Mouse (Mus musculus) small intestine, adult 10 weeks (tissue): Measurements from ENCODE around the gene Gm7298. TPM values are rescaled to one million over a fixed set of nuclear protein-coding genes. Genes with fewer than 3 reads are reported as not detected.

Experiments used
- polyA plus RNA-seq: library from polyadenylated mRNA; stranded (reverse); fragments of 350-450 nt; fragmentation: Illumina TruSeq; extraction: RNeasy Lipid Tissue Mini Kit (QIAGEN cat#74804); gene quantifications from one replicate; pipeline ENCODE4 v1.2.3, GENCODE M21; 2014; ENCODE audit warnings: low replicate concordance

Gm7298 gene
- not detected for polyA plus RNA-seq

GRCm38 (mm10) chr6:121732632-121733031 is at the start of gene Gm7298:
Gene Gm7298, plus strand, starts transcription at chr6:121732932.

GRCm38 (mm10) chr6:121838271-121838670 is 105.5 kb downstream of the Gm7298 start, which contains the start of gene Mug1:
Gene Mug1, plus strand, starts transcription at chr6:121838541.

Other genes with a start within 250 kb of the Gm7298 start
- gene A2m, start 97.6 kb upstream of the Gm7298 start, polyA plus RNA-seq = not detected
- gene Mug1, start 105.6 kb downstream of the Gm7298 start, polyA plus RNA-seq = 0.15 TPM